9 mouse cellular contexts compared by ENCODE assay signal in genomic region chr15:84631560-84631959, GRCm38 (mm10). TPM values are rescaled to one million over a fixed set of nuclear protein-coding genes. Genes with fewer than 3 reads are reported as not detected.
DNase-seq lines count a peak whose midpoint lies in the region; ATAC-seq and TF ChIP-seq lines count a peak whose summit lies in the region.
"Had no signal": no experiment of that assay in that cellular context is flagged by ENCODE, and none has a peak within 500 bp of the region (broad histone marks: within the 10 kb centered on the region; RNA-seq: fewer than 3 reads in every experiment).

No protein-coding gene starts in this region.

- no peak for TF ChIP-seq POLR2A in cortical plate, adult 2 months (IDR thresholded peaks at IDR 0.05; ENCODE audit: extremely low read depth, insufficient read depth, low read length)
- TF ChIP-seq POLR2A in limb, embryonic 14.5 days (IDR thresholded peaks at IDR 0.05; ENCODE audit: borderline replicate concordance, extremely low read depth, insufficient read depth, insufficient read length), result no peak; the same call in 1 of the 2 replicates

- H3K36me3 ChIP-seq in limb, embryonic 14.5 days (ENCODE audit: control insufficient read depth, insufficient read depth, low read length), result no peaks in the 10 kb centered on the region
- no peaks in the 10 kb centered on the region for H3K36me3 ChIP-seq in splenic B cell, adult 2 months (ENCODE audit: control insufficient read depth, insufficient read depth, low read length, poor library complexity, severe bottlenecking)
- H3K36me3 ChIP-seq: neural tube, embryonic 12.5 days had no signal

- H3K9ac ChIP-seq in limb, embryonic 14.5 days (ENCODE audit: low read depth, low read length, severe bottlenecking), result no peak overlapping the region
- H3K9ac ChIP-seq: neural tube, embryonic 12.5 days had no signal

- H3K27ac ChIP-seq in cortical plate, adult 2 months (ENCODE audit: insufficient read depth, low read length), result no peak overlapping the region
- H3K27ac ChIP-seq in limb, embryonic 14.5 days (replicated peaks; ENCODE audit: low read depth, low read length), result no peak overlapping the region
- H3K27ac ChIP-seq: neural tube, embryonic 12.5 days had no signal

- H3K4me2 ChIP-seq in limb, embryonic 14.5 days (replicated peaks; ENCODE audit: low read depth, low read length, severe bottlenecking), result no peak overlapping the region
- H3K4me2 ChIP-seq: neural tube, embryonic 12.5 days had no signal

- TF ChIP-seq CTCF in cortical plate, adult 2 months (IDR thresholded peaks at IDR 0.05; ENCODE audit: extremely low read depth, insufficient read depth, low read length), result peak; percentile 100

- ATAC-seq in limb, embryonic 14.5 days (ENCODE audit: low FRiP score, low read depth), result peak; percentile 62

- H3K4me3 ChIP-seq in cortical plate, adult 2 months (ENCODE audit: insufficient read depth, low read length), result no peak overlapping the region
- H3K4me3 ChIP-seq in limb, embryonic 14.5 days (replicated peaks; ENCODE audit: low read length), result no peak overlapping the region
- H3K4me3 ChIP-seq: neural tube, embryonic 12.5 days had no signal

- H3K4me1 ChIP-seq in cortical plate, adult 2 months (ENCODE audit: control insufficient read depth, insufficient read depth, low read length), result no peaks in the 10 kb centered on the region
- H3K4me1 ChIP-seq in limb, embryonic 14.5 days (ENCODE audit: control insufficient read depth, insufficient read depth, low read length), result no peaks in the 10 kb centered on the region

- H3K27me3 ChIP-seq in limb, embryonic 14.5 days (ENCODE audit: control insufficient read depth, insufficient read depth, low read length), result no peaks in the 10 kb centered on the region
- H3K27me3 ChIP-seq in splenic B cell, adult 2 months (ENCODE audit: control insufficient read depth, insufficient read depth, low read length, poor library complexity, severe bottlenecking), result no peaks in the 10 kb centered on the region
- H3K27me3 ChIP-seq: neural tube, embryonic 12.5 days had no signal

- no peaks in the 10 kb centered on the region for H3K9me3 ChIP-seq in limb, embryonic 14.5 days (ENCODE audit: control insufficient read depth, low read length)
- H3K9me3 ChIP-seq: neural tube, embryonic 12.5 days had no signal

- DNase-seq in left cerebral cortex, adult 18-20 months (ENCODE audit: low spot score in 2 of 2), result peak; percentile 80 to 85
- DNase-seq in left cerebral cortex, adult 11 months (ENCODE audit: low spot score), result no peak
- DNase-seq in gastrocnemius, postnatal 4 days (ENCODE audit: low spot score in 2 of 2), result peak; percentile 63 to 70
- peak; percentile 65 to 82 for DNase-seq in kidney, adult 8-10 months
- peak; percentile 74 for DNase-seq in limb, embryonic 14.5 days (ENCODE audit: low spot score)
- peak; percentile 30 to 57 for DNase-seq in natural killer cell, adult 2 months (ENCODE audit: low spot score in 2 of 2)
- DNase-seq in splenic B cell, adult 2 months (ENCODE audit: low read depth, low spot score), result peak; percentile 89

- under 1% methylated on average over 7 of the region's 7 CpGs for WGBS in limb, embryonic 14.5 days

RNA-seq across cellular contexts. Expression of gene Prr5, which starts 37.9 kb away (rescaled TPM):
- 10 to 100 TPM in 1 of 2 experiments, 1 to 10 TPM in 1; 9.2 to 10.8 TPM for total RNA-seq in left cerebral cortex, adult 18-20 months (2021)
- polyA plus RNA-seq in cortical plate, adult 2 months (2012; rRNA removed), result 10.1 and 10.3 TPM in 2 replicates
- 10 to 100 TPM; 22.8 to 24.6 TPM for total RNA-seq in gastrocnemius, postnatal 4 days (2021)
- polyA plus RNA-seq in limb, embryonic 14.5 days (2012; rRNA removed), result 41.4 and 52.9 TPM in 2 replicates
- 29.7 and 29.8 TPM in 2 replicates for polyA plus RNA-seq in limb, embryonic 14.5 days (2014; fragmentation: Nextera tagmentation; extraction: Ambion mirVana)
